Mouse (Mus musculus) embryonic facial prominence, embryonic 10.5 days (tissue): ENCODE measurements at regions not wholly inside any gene's neighbourhood (a gene's known extent, or its start where the extent isn't known, plus 50 kb on each side); places are given as distances from the start of the nearest gene placed in this dataset.

Experiments used
- DNase-seq: peaks from one replicate; pipeline ENCODE4 v3.0.0-alpha.2; 2017; ENCODE audit warnings: low spot score
- H3K27ac ChIP-seq: fragments of 300-500 bp; sonication (generic); replicated peaks from 2 replicates; pipeline ENCODE4 v1.5.1; 2016; ENCODE audit warnings: mild to moderate bottlenecking
- H3K27me3 ChIP-seq: fragments of 300-500 bp; sonication (generic); replicated peaks from 2 replicates; pipeline ENCODE4 v1.6.1; 2016; ENCODE audit warnings: low read depth, mild to moderate bottlenecking; ENCODE audit not compliant: poor library complexity, severe bottlenecking
- H3K36me3 ChIP-seq: fragments of 300-500 bp; sonication (generic); replicated peaks from 2 replicates; pipeline ENCODE4 v1.6.1; 2016; ENCODE audit warnings: mild to moderate bottlenecking, moderate library complexity
- H3K4me1 ChIP-seq: fragments of 300-500 bp; sonication (generic); 2 replicates; pipeline ENCODE4 v1.6.1; 2016
- H3K4me3 ChIP-seq: fragments of 300-500 bp; sonication (generic); 2 replicates; pipeline ENCODE4 v1.5.1; 2016; ENCODE audit warnings: mild to moderate bottlenecking, moderate library complexity
- H3K9me3 ChIP-seq: fragments of 300-500 bp; sonication (generic); 2 replicates; pipeline ENCODE4 v1.6.1; 2016; ENCODE audit warnings: mild to moderate bottlenecking
- WGBS: fragments of 180-500 bp; shearing (Covaris S2); methylation state at CpG from one replicate; pipeline ENCODE4 v1.1.7; 2016; 5-methylcytosine and 5-hydroxymethylcytosine counted together

DNA sequence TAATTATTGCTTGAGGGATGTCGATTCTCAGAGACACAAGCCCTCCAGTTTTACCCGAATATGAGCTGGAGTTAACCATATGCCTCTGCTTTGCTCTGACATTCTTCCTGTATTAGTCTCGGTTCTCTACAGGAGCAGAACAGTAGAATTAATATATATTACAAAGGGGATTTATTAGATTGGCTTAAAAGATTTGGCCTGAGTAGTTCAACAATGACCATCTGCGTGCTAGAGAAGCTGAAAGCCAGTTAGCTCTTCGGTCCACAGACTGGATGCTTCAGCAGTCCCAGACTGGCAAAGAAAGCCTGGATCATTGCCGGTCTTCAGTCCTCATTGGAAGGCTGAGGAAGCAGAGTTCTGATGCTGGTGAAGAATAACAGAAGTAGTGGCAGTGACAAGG, 100.4 kb upstream of the Gm9747 start:
- no peaks in the 10 kb centered on the region; the same call in 1 of the 2 replicates for H3K27me3 ChIP-seq
- no peaks in the 10 kb centered on the region for H3K36me3 ChIP-seq
- WGBS: 70% methylated on average over 6 of the region's 6 CpGs
- no peak overlapping the region for H3K4me3 ChIP-seq
- peaks cover 9% of the 10 kb centered on the region; the same call in 1 of the 2 replicates for H3K4me1 ChIP-seq
- no peak overlapping the region for H3K27ac ChIP-seq
- no peak for DNase-seq
- H3K9me3 ChIP-seq: no peaks in the 10 kb centered on the region

DNA sequence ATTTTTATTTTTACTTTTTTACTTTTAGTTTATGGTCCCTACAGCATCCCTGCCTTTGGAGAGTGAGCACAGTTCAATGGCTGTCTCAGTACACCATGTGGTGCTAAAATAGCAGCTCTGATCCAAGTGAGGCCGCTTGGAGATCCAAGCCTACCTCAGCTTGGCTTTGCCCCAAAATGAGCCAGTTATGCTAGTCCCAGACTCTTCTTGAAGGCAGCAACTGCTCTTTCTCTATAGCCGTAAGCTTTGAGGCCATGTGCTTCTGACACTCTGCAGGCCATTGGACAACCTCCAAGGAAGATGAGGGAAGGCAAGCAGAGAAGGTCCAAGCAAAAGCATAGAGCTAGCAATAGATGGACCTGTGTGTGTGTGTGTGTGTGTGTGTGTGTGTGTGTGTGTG, 98.0 kb upstream of the Gm9747 start:
- peaks cover 4% of the 10 kb centered on the region; the same call in 1 of the 2 replicates for H3K4me1 ChIP-seq
- 93% methylated on average over 2 of the region's 2 CpGs for WGBS
- no peaks in the 10 kb centered on the region for H3K36me3 ChIP-seq
- DNase-seq: no peak
- no peak overlapping the region for H3K27ac ChIP-seq
- H3K27me3 ChIP-seq: no peaks in the 10 kb centered on the region; the same call in 1 of the 2 replicates
- H3K4me3 ChIP-seq: no peak overlapping the region
- H3K9me3 ChIP-seq: no peaks in the 10 kb centered on the region

DNA sequence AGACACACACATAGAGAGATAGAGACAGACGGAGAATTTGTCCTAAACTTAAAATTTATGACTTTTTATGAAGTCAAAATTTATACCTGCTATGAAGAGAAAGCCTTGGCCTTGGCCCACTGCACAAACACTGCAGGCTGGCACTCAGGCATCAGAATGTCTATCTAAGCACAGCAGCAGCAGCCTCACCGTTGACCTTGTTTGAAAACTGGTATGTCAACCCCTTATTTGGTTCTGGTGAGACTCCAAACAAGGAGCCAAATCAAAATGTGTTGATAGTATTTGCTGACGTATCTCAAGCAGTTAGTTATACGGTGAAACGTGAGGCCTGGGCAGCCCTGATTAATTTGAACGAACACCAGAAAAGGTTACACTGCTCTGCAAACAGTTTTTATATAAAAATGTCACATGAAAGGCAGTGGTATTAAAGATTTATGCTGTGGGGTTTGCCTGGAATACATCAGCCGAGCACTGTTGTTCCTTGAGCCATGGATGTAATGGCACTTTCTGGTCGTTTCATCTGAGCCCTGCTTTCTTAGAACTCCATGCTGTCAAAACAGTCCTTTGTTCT, 97.1 kb upstream of the Gm9747 start:
- Histone ChIP-seq H3K27ac (no peak overlapping the region), H3K4me1 (0 out of 2 replicates have a peak, but pooled peaks cover 2% of the 10 kb centered on the region), H3K4me3 (no peak overlapping the region), H3K36me3 (no peaks in the 10 kb centered on the region), H3K27me3 (no peaks in the 10 kb centered on the region; the same call in 1 of the 2 replicates), H3K9me3 (no peaks in the 10 kb centered on the region)
- DNase-seq: no peak
- WGBS: 83% methylated on average over 8 of the region's 8 CpGs

DNA sequence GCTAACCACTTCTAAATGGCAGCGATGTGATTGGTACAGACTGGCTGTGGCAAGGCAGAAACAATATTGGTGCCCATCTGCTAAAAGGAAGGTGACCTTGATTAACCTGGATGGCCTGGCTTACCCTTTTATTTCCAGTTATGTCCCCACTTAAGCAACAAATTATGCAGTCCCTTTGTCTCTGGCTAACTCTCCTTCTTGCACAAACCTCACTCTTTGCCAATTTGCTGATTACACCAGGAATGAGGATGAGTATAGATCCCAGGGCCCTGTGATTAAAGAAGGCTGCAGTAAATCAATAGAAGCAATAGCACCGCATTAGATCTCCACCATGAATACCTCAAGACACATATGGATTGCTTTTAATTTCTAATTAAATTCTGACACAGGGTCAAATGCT, 87.7 kb upstream of the Gm9747 start:
- Histone ChIP-seq H3K27ac (no peak overlapping the region), H3K4me3 (no peak overlapping the region), H3K9me3 (no peaks in the 10 kb centered on the region), H3K27me3 (peaks cover 10% of the 10 kb centered on the region; the same call in 1 of the 2 replicates), H3K36me3 (no peaks in the 10 kb centered on the region), H3K4me1 (0 out of 2 replicates have a peak, but pooled peaks cover under 1% of the 10 kb centered on the region)
- WGBS: 86% methylated on average over 2 of the region's 2 CpGs
- no peak for DNase-seq

DNA sequence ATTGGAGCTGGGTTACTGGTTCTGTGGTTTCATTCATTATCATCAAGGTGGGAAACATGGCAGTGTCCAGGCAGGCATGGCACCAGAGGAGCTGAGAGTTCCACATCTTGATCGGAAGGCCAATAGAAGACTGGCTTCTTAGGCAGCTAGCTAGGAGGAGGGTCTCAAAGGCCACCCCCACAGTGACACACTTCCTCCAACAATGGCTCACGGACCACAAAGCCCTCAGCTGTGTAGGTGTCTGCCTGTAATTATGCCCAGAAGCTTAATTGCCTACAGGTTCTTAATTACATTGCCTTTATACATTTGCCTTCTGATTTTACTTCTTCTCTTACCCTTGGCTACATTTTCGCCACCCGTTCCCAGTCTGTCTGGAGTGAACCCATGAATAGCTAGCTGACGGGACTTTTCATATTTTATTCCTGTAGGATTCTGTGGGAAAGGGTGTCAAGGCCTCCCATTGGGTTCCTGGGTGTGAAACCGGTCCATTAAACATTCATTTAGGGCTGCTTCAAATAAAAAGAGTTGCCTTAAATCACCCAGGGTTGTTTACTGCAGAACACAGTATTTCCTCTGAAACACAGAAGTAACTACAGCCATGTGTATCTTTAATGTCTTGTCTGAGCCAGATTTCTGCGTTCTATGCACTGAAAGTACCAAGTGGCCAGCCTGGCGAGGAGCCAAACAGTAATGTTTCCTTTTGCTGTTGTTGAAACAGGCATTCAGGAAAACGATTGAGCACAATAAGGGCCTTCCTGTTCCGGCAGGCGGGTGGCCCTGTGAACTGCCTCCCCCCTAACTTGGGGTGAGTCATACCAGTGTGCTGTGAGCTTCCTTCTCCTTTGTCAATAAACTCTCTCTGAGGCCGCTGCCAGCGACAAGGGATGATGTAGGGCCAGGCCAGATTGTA, 82.4 kb upstream of the Gm9747 start:
- Histone ChIP-seq H3K36me3 (no peaks in the 10 kb centered on the region), H3K4me3 (no peak overlapping the region), H3K27me3 (peaks cover 10% of the 10 kb centered on the region; the same call in 1 of the 2 replicates), H3K4me1 (peaks cover 8% of the 10 kb centered on the region; the same call in 1 of the 2 replicates), H3K27ac (0 out of 2 replicates have a peak overlapping the region, but pooled peaks have one; percentile 16), H3K9me3 (no peaks in the 10 kb centered on the region)
- peak; percentile 42 for DNase-seq
- 77% methylated on average over 13 of the region's 13 CpGs for WGBS

DNA sequence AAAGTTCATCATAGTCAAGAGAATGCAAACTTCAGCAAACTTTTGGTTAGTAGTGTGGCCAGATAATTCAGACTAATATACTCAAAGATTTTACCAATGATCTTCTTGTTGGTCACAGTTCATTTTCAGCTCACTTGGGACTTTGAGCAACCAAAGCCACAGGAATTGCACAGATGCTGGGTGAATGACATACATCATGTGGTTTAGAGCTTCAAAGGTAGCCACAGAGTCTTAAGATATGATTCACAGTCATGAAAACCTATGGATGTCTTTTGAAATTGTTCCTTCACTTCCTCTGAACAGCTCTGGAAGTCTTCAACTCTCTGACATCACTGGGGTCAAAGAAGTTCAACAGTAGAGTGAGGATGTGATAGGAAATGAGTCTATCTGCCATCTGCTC, 77.0 kb upstream of the Gm9747 start:
- H3K27me3 ChIP-seq: no peaks in the 10 kb centered on the region
- H3K4me1 ChIP-seq: peaks cover under 1% of the 10 kb centered on the region; the same call in 1 of the 2 replicates
- no peaks in the 10 kb centered on the region for H3K36me3 ChIP-seq
- H3K27ac ChIP-seq: no peak overlapping the region
- no peak overlapping the region for H3K4me3 ChIP-seq
- no peak for DNase-seq
- H3K9me3 ChIP-seq: no peaks in the 10 kb centered on the region

DNA sequence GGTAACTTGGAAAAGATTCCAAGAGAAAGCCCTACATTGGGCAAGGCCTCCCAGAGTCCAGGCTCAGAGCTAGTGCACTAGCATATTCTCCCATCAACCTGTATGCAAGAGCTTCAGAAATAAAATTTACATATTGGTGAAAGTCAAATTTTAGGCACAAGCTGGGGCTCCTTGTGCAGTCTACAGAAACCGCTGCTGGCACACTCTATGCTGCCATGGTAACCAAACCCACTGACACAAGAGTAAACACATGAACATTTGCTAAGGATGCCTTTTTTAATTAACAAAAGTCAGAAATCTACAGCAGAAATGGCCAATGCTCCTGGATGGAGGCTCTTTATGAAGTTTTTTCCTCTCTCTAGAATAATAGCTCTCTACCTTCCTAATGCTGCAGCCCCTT, 75.9 kb upstream of the Gm9747 start:
- no peaks in the 10 kb centered on the region for H3K4me1 ChIP-seq
- no peaks in the 10 kb centered on the region for H3K9me3 ChIP-seq
- no peak for DNase-seq
- H3K36me3 ChIP-seq: no peaks in the 10 kb centered on the region
- H3K4me3 ChIP-seq: no peak overlapping the region
- H3K27me3 ChIP-seq: no peaks in the 10 kb centered on the region
- no peak overlapping the region for H3K27ac ChIP-seq
- 85% methylated on average over 1 of the region's 1 CpGs for WGBS

DNA sequence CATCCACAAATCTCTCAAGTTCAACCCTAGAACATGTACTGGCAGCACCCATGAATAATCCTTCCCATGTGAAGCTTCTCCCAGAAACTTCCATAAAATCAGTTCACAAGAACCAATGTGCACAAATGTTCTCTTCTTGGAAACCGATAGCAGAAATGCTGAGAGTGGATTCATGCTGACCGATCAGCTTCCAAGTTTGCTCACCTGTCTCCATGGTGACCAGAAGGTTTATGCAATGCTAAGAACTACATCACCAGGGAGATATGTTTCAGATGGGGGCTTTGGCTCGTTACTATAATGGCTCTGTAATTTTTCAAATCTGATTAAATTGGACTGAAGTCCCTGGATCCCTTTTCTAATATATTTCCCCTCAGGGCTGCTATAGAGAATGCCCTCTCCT, 74.4 kb upstream of the Gm9747 start:
- WGBS: 78% methylated on average over 3 of the region's 3 CpGs
- Histone ChIP-seq H3K27ac (no peak overlapping the region), H3K36me3 (no peaks in the 10 kb centered on the region), H3K27me3 (no peaks in the 10 kb centered on the region), H3K9me3 (no peaks in the 10 kb centered on the region), H3K4me1 (no peaks in the 10 kb centered on the region), H3K4me3 (no peak overlapping the region)
- no peak for DNase-seq

DNA sequence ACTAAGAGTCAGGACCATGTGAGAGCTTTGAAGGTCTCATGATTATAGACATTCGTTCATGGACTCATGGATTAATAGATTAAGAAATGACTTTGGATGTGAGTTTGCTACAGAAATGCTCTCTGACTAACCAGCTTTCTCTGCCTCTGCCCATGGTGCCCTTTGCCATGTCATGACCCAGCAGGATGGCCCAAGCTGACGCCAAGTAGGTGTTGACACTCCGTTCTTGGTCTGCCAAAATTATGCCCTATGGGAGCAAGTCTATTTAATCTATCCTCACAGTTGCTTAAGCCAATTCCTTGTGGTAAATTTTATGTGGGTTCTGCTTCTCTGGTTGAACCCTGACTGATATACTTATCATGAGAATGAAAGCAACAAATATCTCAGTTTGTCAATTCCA, 73.7 kb upstream of the Gm9747 start:
- Histone ChIP-seq H3K27me3 (no peaks in the 10 kb centered on the region), H3K9me3 (no peaks in the 10 kb centered on the region), H3K4me3 (no peak overlapping the region), H3K36me3 (no peaks in the 10 kb centered on the region), H3K4me1 (no peaks in the 10 kb centered on the region), H3K27ac (no peak overlapping the region)
- WGBS: 90% methylated on average over 3 of the region's 3 CpGs
- no peak for DNase-seq

DNA sequence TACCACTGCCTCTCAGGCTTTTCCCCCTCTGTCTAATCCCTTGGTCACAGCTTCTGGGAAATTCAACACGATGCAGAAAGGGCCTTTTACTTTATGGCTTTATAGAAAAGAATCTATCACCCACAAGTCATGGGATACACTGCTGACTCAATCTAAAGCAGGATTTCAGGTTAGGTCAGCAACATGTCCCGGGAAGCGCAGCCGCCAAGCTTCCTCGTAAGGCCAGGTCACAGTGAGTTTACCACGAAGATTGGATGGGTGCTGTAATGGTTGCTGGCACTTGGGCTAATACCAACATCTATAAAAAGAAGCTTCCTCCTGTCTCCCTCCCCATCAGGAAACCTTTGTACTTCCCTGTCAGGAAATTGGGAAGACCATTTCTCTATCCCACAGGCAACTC, 70.0 kb upstream of the Gm9747 start:
- no peak for DNase-seq
- 86% methylated on average over 6 of the region's 6 CpGs for WGBS
- Histone ChIP-seq H3K4me3 (no peak overlapping the region), H3K36me3 (no peaks in the 10 kb centered on the region), H3K4me1 (no peaks in the 10 kb centered on the region), H3K27me3 (no peaks in the 10 kb centered on the region), H3K9me3 (no peaks in the 10 kb centered on the region), H3K27ac (no peak overlapping the region)

DNA sequence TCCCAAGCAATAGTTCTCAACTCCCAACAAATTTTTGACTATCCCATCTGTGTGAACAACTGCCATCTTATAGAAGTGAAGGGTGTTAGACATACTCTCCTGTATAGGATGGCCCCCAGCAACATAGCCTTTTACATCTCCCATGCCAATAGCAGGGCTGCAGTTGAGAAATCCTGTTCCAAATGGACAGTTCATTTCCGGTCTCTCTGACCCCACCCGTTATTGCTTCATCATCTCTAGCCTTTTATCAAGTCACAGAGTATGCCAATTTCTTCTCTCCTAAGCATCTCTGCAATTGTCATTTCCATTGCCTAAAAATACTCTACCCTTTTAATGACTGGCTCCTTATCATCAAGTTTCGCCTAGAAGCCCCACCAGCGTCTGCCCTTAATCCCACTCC, 64.8 kb upstream of the Gm9747 start:
- Histone ChIP-seq H3K27ac (no peak overlapping the region), H3K4me1 (no peaks in the 10 kb centered on the region), H3K4me3 (no peak overlapping the region), H3K9me3 (no peaks in the 10 kb centered on the region), H3K36me3 (no peaks in the 10 kb centered on the region), H3K27me3 (no peaks in the 10 kb centered on the region)
- DNase-seq: no peak
- WGBS: 88% methylated on average over 4 of the region's 4 CpGs

DNA sequence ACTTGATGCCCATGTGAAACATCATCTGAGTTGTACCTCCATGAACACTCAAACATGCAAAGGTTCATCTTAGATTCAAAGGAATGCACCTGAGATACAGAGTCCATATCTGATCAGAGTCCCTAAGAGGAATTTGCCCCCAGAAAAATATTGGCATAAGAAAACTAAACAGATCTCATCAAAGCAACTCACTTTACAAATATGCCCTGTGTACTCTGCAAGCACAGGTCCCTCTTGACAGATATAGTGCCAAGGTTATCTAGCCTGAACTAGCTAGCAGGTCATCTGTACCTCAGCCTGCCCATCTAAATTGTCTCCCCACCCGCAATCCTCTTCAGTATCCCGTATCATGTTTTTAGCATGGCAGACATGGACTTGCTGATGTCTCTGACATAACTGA, 64.0 kb upstream of the Gm9747 start:
- Histone ChIP-seq H3K4me3 (no peak overlapping the region), H3K27ac (no peak overlapping the region), H3K9me3 (no peaks in the 10 kb centered on the region), H3K27me3 (no peaks in the 10 kb centered on the region), H3K36me3 (no peaks in the 10 kb centered on the region), H3K4me1 (no peaks in the 10 kb centered on the region)
- 96% methylated on average over 2 of the region's 2 CpGs for WGBS
- DNase-seq: no peak

DNA sequence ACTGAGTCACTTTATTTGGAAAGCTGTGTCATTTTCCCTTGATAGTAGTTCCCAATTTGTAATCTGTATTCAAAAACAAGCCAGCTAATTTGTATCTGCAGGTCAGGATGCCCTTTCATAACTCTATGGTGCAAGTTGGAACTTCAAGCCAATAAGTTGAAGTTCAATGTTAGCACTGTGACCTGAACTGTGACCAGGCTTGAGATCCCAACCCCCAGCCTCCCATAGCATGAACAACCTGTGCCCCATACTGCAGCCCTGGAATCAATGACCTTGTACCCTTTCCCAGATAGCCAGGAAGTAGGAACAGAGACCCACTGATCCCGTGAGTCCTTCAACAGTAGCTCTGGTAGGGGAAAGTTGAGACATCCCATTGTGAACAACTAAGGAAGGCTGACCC, 52.5 kb upstream of the Gm9747 start:
- no peaks in the 10 kb centered on the region for H3K27me3 ChIP-seq
- H3K4me3 ChIP-seq: no peak overlapping the region
- H3K27ac ChIP-seq: no peak overlapping the region
- 69% methylated on average over 1 of the region's 1 CpGs for WGBS
- H3K4me1 ChIP-seq: no peaks in the 10 kb centered on the region
- no peaks in the 10 kb centered on the region for H3K9me3 ChIP-seq
- no peaks in the 10 kb centered on the region for H3K36me3 ChIP-seq
- no peak for DNase-seq
